Mouse (Mus musculus): ENCODE measurements around the gene Etl4.
"Not testable (repeated sequence)": the region's sequence is repeated elsewhere in the genome, so short reads cannot be mapped to it uniquely, and the experiment has no call there.

Gene Etl4

GRCm38 (mm10) chr2:20167566-20167965, 258.0 kb downstream of the Etl4 start:
- DNase-seq (ENCODE audit: low read depth) = peak; percentile 39

GRCm38 (mm10) chr2:20168156-20168555, 258.6 kb downstream of the Etl4 start:
- peak; percentile 19 for DNase-seq (ENCODE audit: low read depth)

GRCm38 (mm10) chr2:20176456-20177184, 267.0 kb downstream of the Etl4 start:
- not testable (repeated sequence) for DNase-seq (ENCODE audit: low read depth)

- DNase-seq (ENCODE audit: low read depth) = not testable (repeated sequence)
These were observed 267.7 kb downstream of the Etl4 start for GRCm38 (mm10) chr2:20177236-20177635.

GRCm38 (mm10) chr2:20180561-20180960, 271.0 kb downstream of the Etl4 start:
- not testable (repeated sequence) for DNase-seq (ENCODE audit: low read depth)

GRCm38 (mm10) chr2:20187223-20187622, 277.6 kb downstream of the Etl4 start:
- DNase-seq (ENCODE audit: low read depth) = not testable (repeated sequence)

- DNase-seq (ENCODE audit: low read depth) = no peak
These were observed 293.4 kb downstream of the Etl4 start for GRCm38 (mm10) chr2:20203011-20203410.

- DNase-seq (ENCODE audit: low read depth) = no peak
These were observed 297.1 kb downstream of the Etl4 start for GRCm38 (mm10) chr2:20206647-20207046.

- no peak for DNase-seq (ENCODE audit: low read depth)
These were observed 299.2 kb downstream of the Etl4 start for GRCm38 (mm10) chr2:20208683-20209194.

- DNase-seq (ENCODE audit: low read depth) = peak; percentile 46
These were observed 299.8 kb downstream of the Etl4 start for GRCm38 (mm10) chr2:20209359-20209758.

GRCm38 (mm10) chr2:20216275-20216674, 306.7 kb downstream of the Etl4 start:
- no peak for DNase-seq (ENCODE audit: low read depth)

GRCm38 (mm10) chr2:20216686-20217437, 307.3 kb downstream of the Etl4 start:
- no peak for DNase-seq (ENCODE audit: low read depth)

GRCm38 (mm10) chr2:20231371-20231770, 321.8 kb downstream of the Etl4 start:
- no peak for DNase-seq (ENCODE audit: low read depth)

GRCm38 (mm10) chr2:20248043-20248664, 338.6 kb downstream of the Etl4 start:
- DNase-seq (ENCODE audit: low read depth) = no peak

- no peak for DNase-seq (ENCODE audit: low read depth)
These were observed 339.8 kb downstream of the Etl4 start for GRCm38 (mm10) chr2:20249403-20249802.

GRCm38 (mm10) chr2:20276124-20276523, 366.5 kb downstream of the Etl4 start:
- peak; percentile 81 for DNase-seq (ENCODE audit: low read depth)

GRCm38 (mm10) chr2:20281903-20282302, 372.3 kb downstream of the Etl4 start:
- DNase-seq (ENCODE audit: low read depth) = no peak

- peak; percentile 34 for DNase-seq (ENCODE audit: low read depth)
These were observed 374.8 kb downstream of the Etl4 start for GRCm38 (mm10) chr2:20284425-20284824.

- peak; percentile 10 for DNase-seq (ENCODE audit: low read depth)
These were observed 381.6 kb downstream of the Etl4 start for GRCm38 (mm10) chr2:20290982-20291740.

- DNase-seq (ENCODE audit: low read depth) = no peak
These were observed 382.1 kb downstream of the Etl4 start for GRCm38 (mm10) chr2:20291741-20292110.

GRCm38 (mm10) chr2:20293336-20293735, 383.8 kb downstream of the Etl4 start:
- DNase-seq (ENCODE audit: low read depth) = no peak

- DNase-seq (ENCODE audit: low read depth) = no peak
These were observed 385.0 kb downstream of the Etl4 start for GRCm38 (mm10) chr2:20294596-20294995.

Measured in NIH3T3 (cell line).